Mouse (Mus musculus): ENCODE results near the gene Rap1a. TPM values are rescaled to one million over a fixed set of nuclear protein-coding genes. Genes with fewer than 3 reads are reported as not detected.
A peak's percentile ranks its signal among the peaks of the same experiment; 100 is the strongest.

Rap1a gene
- total RNA-seq, 2 experiments from 2014 or later: 76.5 to 84.1 TPM

DNA sequence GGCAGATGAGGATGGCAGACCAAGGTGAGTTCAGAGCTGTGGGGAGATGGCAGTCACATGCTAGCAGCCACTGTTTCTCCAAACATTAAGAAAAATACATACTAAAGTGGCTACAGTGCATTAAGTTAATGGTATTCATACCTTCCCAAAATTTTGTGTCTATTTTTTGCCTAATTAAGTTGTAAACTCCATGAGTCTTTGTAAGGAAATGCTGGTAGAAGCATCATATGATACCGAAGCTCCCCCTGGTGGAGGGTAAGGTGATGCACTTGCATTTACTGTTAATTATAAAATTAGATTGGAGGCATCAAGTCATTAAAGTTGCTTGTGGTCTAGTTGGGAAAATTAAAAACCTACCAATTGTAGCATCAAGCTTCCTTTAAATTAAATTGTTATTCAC lies 75.1 kb downstream of the Rap1a start:
- DNase-seq (ENCODE audit: low spot score in 2 of 2): peak; percentile 57 to 79
- intact Hi-C loops (cut with DNase I): loop anchor here (2.0 kb wide), 3 partner anchors 39 to 647 kb away; partner anchors contain the start of gene Ddx20

GRCm38 (mm10) chr3:105722510-105722909 lies 78.6 kb downstream of the Rap1a start:
- intact Hi-C loops (cut with DNase I): no loop called here

DNA sequence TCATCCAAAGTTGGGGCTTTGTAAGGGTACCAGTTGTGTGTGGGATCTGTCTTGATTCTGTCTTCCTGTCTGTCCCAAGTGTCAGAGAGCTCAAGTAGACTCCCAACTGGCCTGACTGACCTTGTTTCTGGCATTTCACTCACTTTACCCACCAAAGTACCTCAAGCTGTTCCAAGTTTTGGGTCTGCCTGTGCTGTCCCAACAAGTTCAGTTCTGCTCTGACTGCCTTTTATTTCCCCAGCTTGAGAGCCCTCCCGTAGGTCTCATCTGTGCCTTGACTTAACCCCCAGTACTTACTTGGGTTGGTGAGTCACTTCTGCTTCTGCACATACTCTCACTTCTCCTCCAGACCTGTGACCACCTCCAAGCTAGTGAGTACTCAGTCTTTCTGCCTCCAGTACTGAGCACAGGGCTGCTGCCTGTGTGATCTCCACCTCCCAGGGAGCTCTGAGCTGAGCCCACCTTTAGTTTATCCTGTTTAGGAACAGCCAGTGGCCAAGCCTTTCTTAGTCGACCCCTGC lies 79.4 kb downstream of the Rap1a start:
- DNase-seq (ENCODE audit: low spot score in 2 of 2): no peak
- intact Hi-C loops (cut with DNase I): no loop called here

More at GRCm38 (mm10) chr3:105722510-105722909, 78.6 kb downstream of the Rap1a start:
- DNase-seq (ENCODE audit: low spot score in 2 of 2): no peak

DNA sequence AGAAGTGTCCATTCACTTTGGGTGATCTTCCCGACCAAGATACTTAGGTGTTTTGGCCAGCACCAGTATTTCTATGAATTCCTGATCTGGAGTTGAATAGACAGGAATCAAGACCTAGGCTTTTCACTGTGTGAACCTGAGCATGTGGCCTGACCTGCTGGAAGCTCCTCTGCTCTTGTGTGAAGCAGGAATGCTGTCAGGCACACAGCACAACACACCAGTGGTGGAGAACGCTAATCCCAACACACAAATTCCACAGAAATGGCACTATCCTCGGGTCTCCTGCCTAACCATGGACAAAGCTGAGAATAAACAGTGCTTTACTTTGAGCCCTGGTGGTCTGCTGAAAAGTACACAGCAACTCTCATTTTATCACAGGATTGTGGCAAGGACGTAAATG lies 80.6 kb downstream of the Rap1a start:
- intact Hi-C loops (cut with DNase I): no loop called here
- no peak for DNase-seq (ENCODE audit: low spot score in 2 of 2)

DNA sequence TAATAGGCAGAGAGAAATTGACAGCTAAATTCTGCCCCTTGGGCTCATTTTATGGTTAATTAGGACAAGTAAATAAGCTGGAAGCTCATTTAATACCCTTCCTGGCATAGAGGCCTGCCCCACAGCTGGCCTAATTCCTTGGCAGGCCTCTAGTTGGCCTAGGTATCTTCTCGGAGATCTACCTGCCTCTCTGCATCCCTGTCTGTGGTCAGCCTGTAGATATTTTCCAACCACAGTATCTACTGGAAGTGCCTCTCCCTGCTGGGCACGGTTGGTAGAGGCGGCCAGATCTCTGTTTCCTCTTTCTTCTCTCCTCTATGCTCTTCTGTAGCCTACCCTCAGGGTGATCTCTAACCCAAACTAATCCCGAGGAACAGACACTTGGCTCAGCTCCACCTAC lies 81.2 kb downstream of the Rap1a start:
- intact Hi-C loops (cut with DNase I): no loop called here
- no peak for DNase-seq (ENCODE audit: low spot score in 2 of 2)

- intact Hi-C loops (cut with DNase I): no loop called here
- no peak for DNase-seq (ENCODE audit: low spot score in 2 of 2)
Measured at GRCm38 (mm10) chr3:105718746-105719145, 82.4 kb downstream of the Rap1a start.

DNA sequence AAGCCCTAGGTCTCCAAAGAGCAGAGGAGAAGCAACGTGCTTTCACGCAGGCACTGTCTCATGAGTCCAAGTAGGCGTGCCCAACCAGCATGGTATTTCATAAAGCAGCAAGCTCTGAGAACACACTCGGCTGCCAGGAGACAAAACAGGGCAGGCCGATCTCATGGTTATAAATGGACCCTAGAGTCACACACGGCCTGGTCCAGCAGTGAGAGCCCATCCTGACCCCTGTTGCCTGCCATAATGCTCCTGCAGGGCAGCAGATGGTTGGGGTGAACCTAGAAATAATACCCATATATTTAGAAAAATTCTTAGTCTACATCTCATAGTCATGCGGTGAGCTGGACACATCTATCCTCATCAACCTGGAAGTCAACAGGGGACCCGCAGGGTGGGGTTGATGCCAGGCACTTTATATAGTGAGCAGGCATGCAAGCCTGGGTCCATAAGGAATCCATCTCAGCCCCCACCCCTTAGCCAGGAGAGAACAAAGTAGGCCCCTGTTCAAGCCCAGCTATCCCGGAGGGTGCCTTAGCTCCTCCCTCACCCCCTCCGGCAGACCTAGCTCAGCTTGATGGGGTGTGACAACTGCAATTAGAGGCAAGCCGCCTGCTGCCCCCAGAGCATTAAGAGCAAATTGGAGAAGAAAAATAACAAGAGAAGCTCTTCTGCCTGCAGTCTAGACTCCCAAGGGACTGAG lies 83.1 kb downstream of the Rap1a start:
- intact Hi-C loops (cut with DNase I): no loop called here
- no peak for DNase-seq (ENCODE audit: low spot score in 2 of 2)

- intact Hi-C loops (cut with DNase I): no loop called here
Measured at GRCm38 (mm10) chr3:105716353-105717000, 84.7 kb downstream of the Rap1a start.

GRCm38 (mm10) chr3:105714820-105715167 lies 86.3 kb downstream of the Rap1a start:
- no peak for DNase-seq (ENCODE audit: low spot score in 2 of 2)
- intact Hi-C loops (cut with DNase I): no loop called here

More at GRCm38 (mm10) chr3:105716353-105717000, 84.7 kb downstream of the Rap1a start:
- DNase-seq (ENCODE audit: low spot score in 2 of 2): no peak

DNA sequence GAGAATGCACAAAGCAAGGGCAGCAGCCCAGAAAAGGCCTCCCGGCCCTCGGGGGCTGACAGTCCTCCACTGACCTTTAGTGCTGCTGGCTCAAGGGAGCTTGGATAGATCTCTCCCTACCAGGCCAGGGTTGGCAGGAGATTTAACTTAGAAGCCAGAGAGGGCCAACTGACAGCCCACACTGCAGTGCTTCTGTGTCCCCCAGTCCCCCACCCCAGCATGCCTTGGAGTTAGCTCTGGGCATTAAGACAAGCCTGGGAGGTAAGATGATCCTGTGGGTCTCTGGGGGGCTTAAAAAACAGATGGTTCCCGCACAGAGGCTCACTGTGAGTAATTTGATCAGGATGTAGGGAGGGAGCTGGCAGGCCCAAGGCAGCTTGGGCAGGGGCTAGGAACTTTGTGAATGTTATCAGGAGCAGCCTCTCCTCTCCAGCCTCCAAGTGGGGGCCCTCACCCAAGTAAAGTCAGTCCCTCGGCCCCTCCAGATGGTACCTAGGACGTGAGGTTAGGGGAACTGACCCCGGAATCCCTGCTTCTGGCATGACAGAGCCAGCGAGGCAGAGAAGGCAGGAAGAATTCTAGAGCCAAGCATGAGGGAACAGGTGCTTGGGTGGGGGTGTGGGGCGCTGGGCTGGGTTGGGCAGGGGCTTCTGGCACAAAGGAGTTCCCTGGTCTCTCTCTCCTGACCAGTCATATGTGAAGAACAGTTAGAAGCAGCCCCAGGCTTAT lies 86.9 kb downstream of the Rap1a start:
- intact Hi-C loops (cut with DNase I): no loop called here
- DNase-seq (ENCODE audit: low spot score in 2 of 2): no peak

GRCm38 (mm10) chr3:105712827-105713226 lies 88.3 kb downstream of the Rap1a start:
- intact Hi-C loops (cut with DNase I): no loop called here
- DNase-seq (ENCODE audit: low spot score in 2 of 2): no peak

- intact Hi-C loops (cut with DNase I): no loop called here
Measured at GRCm38 (mm10) chr3:105711741-105712140, 89.4 kb downstream of the Rap1a start.

DNA sequence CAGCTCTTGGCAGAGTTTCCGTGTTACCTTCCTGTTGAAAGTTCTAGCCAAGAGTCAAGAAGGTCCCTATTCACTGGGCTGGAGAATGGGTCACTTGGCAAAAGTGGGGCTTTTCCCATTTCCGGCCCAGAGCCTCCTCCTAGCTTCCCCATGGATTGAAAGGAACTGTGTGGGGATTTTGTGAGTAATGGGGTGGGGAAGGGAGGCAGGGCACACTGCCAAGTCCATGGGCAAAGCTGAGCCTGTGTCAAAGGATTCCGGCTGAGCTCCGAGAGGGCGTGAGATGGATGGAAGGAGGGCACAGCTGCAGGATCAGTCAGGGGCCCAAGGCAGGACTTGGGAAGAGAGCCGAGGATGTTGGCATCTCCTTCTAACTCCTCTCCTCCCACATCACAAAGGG lies 90.9 kb downstream of the Rap1a start:
- DNase-seq (ENCODE audit: low spot score in 2 of 2): no peak
- intact Hi-C loops (cut with DNase I): no loop called here

More at GRCm38 (mm10) chr3:105711741-105712140, 89.4 kb downstream of the Rap1a start:
- no peak for DNase-seq (ENCODE audit: low spot score in 2 of 2)

- intact Hi-C loops (cut with DNase I): no loop called here
- DNase-seq (ENCODE audit: low spot score in 2 of 2): no peak
Measured at GRCm38 (mm10) chr3:105707590-105707989, 93.5 kb downstream of the Rap1a start.

GRCm38 (mm10) chr3:105706366-105707020 lies 94.6 kb downstream of the Rap1a start:
- DNase-seq (ENCODE audit: low spot score in 2 of 2): peak; percentile 65 to 82
- intact Hi-C loops (cut with DNase I): no loop called here

- intact Hi-C loops (cut with DNase I): loop anchor here (1.0 to 2.0 kb wide), 2 partner anchors 12 to 17 kb away; no protein-coding TSS in a partner anchor
- DNase-seq (ENCODE audit: low spot score in 2 of 2): no peak
Measured at GRCm38 (mm10) chr3:105705561-105705960, 95.6 kb downstream of the Rap1a start.

DNA sequence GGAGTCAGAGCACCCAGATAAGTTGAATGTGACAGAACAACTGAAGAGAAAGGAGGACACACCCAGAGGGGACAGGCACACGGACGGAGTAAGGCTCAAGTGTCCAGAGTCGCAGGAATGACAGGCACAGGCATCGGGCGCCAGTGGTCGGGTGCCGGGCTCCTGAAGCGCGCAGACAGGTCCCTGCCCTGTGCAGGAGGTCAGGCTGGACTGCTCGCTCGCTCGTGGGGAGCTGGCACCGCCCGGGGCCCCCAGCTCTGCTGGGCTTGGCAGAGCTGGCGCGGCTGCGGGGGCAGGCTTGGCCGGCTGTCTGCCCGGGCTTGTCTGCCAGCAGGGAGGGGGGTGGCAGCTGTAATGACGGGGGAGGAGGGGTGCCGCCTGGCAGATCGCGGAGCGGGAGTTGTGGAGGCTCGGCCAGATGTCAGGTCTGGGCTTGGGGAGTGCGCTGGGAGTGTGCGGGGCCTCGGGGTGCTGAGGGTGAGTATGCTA lies 96.0 kb downstream of the Rap1a start:
- peak; percentile 83 to 84 for DNase-seq (ENCODE audit: low spot score in 2 of 2)
- intact Hi-C loops (cut with DNase I): loop anchor here (1.0 to 2.0 kb wide), 2 partner anchors 12 to 16 kb away; no protein-coding TSS in a partner anchor

- DNase-seq (ENCODE audit: low spot score in 2 of 2): peak; percentile 79 to 85
- intact Hi-C loops (cut with DNase I): loop anchor here (1.0 to 2.0 kb wide), 2 partner anchors 11 to 16 kb away; no protein-coding TSS in a partner anchor
Measured at GRCm38 (mm10) chr3:105704031-105705008, 96.8 kb downstream of the Rap1a start, which contains the start of gene Inka2. TSS of gene Inka2 (plus strand) at chr3:105704599.

Measured in left cerebral cortex, postnatal 14 days (tissue).